Mouse (Mus musculus): ENCODE results near the gene Slc1a5. TPM values are rescaled to one million over a fixed set of nuclear protein-coding genes. Genes with fewer than 3 reads are reported as not detected.

Gene Slc1a5
- polyA plus RNA-seq (2014; fragmentation: Nextera tagmentation; extraction: Ambion mirVana) = 30.2 and 36.1 TPM in 2 replicates

DNA sequence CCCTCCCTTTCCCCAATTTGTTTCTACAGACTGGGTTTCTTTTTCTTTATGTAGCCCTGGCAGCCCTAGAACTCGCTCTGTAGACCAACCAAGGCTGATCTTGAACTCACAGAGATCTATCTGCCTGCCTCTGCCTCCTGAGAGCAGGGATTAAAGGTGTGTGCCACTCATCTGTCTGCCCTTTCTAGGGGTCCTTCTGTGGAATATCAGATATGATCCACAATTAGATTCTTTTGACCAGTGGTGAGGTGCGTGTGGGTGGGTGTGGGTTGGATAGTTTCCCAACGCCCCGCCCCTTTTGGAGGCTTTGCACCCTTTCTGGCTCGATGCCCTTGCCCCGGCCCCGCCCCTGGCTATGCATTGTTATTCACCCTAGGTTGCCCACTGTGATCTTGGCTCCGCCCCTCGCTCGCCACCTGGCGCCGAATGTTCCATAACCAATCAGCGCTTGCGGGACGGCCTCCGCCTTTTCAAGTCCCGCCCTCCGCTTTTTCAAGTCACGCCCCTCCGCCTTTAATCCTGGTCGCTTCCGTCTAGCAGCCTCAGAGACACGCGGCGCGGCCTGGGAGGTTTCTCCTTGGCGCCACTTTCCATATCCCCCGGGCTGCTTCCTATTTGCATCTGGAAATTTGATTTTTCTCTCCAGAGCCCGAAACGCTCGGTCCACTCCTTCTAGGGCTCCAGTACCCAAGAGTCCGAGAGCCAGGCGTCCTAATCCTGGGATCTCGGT, at the start of gene Slc1a5:
Slc1a5 (plus strand) TSS at position 516 of the 730 bp plus-strand sequence.
- Histone ChIP-seq H3K27ac (ENCODE audit: low read depth, low read length) (peak within 1 kb of the TSS; percentile 55; the same call in 1 of the 2 replicates), H3K36me3 (ENCODE audit: control insufficient read depth, insufficient read depth, low read length) (no peaks in the 10 kb centered on the region), H3K9ac (ENCODE audit: low read depth, low read length) (peak within 1 kb of the TSS; percentile 77), H3K27me3 (ENCODE audit: control insufficient read depth, insufficient read depth, low read length) (no peaks in the 10 kb centered on the region), H3K4me2 (replicated peaks; ENCODE audit: low read depth, low read length) (peak within 1 kb of the TSS; percentile 88), H3K4me3 (ENCODE audit: low read length) (peak within 1 kb of the TSS; percentile 62), H3K9me3 (ENCODE audit: control insufficient read depth, low read length) (no peaks in the 10 kb centered on the region; the same call in 1 of the 2 replicates), H3K4me1 (ENCODE audit: control insufficient read depth, insufficient read depth, low read length) (peaks cover 22% of the 10 kb centered on the region)
- 2% methylated on average over 34 of the region's 34 CpGs for WGBS
- ATAC-seq (ENCODE audit: low FRiP score, low TSS enrichment) = peak; percentile 84

DNA sequence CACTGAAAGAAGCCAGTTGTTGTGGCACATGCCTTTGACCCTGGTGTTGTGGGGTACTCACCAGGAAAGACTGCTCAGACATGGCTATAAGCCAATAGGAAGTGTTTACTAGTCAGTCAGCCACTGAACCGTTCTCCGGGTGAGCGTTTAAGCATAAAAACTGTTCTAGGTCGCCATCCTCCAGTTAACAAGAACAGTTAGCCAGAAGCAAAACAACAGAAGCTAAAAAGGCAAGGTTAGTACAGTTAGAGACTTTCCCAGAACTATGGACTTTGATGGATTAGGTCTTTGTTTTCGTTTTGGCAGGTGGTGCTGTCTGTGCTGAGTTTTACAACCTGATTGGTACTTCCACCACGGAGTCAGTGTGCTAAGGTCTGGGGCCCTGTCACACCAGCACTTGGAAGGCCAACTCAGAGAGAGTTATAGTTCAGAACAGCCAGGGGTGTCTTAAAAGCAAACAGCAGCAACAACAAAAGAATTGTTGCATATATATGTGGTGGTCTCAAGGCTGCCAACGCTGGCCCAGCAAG, 49.2 kb upstream of the Slc1a5 start:
- Histone ChIP-seq H3K36me3 (ENCODE audit: control insufficient read depth, insufficient read depth, low read length) (no peaks in the 10 kb centered on the region), H3K27me3 (ENCODE audit: control insufficient read depth, insufficient read depth, low read length) (no peaks in the 10 kb centered on the region), H3K4me1 (ENCODE audit: control insufficient read depth, insufficient read depth, low read length) (peaks cover 12% of the 10 kb centered on the region), H3K9me3 (ENCODE audit: control insufficient read depth, low read length) (no peaks in the 10 kb centered on the region), H3K4me2 (replicated peaks; ENCODE audit: low read depth, low read length) (no peak overlapping the region), H3K27ac (ENCODE audit: low read depth, low read length) (no peak overlapping the region; the same call in 1 of the 2 replicates), H3K9ac (ENCODE audit: low read depth, low read length) (no peak overlapping the region), H3K4me3 (ENCODE audit: low read length) (no peak overlapping the region)
- no peak for ATAC-seq (ENCODE audit: low FRiP score, low TSS enrichment)
- WGBS = 13% methylated on average over 7 of the region's 7 CpGs

DNA sequence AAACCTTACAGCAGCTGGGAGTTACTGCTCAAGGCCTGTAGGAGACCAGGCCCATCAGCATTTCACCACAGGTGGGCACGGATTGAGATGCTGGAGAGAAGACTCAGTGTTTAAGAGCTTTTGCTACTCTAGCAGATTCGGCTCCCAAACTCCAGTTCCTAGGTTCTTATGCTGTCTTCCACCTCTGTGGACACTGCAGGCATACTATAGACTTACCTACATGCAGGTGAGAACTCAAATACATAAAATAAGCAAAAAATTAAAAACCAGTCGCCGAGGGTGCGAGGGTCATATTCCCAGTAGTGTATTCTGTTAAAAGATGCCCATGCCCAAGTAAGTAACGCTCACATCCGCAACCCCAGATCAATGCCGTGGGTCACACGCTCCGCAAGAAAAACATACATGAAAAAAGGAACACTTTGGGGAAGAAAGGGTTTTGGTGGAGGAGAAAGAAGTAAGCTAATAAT, 43.5 kb upstream of the Slc1a5 start:
- H3K9ac ChIP-seq (ENCODE audit: low read depth, low read length) = no peak overlapping the region
- ATAC-seq (ENCODE audit: low FRiP score, low TSS enrichment) = peak; percentile 18; the same call in 1 of the 2 replicates

DNA sequence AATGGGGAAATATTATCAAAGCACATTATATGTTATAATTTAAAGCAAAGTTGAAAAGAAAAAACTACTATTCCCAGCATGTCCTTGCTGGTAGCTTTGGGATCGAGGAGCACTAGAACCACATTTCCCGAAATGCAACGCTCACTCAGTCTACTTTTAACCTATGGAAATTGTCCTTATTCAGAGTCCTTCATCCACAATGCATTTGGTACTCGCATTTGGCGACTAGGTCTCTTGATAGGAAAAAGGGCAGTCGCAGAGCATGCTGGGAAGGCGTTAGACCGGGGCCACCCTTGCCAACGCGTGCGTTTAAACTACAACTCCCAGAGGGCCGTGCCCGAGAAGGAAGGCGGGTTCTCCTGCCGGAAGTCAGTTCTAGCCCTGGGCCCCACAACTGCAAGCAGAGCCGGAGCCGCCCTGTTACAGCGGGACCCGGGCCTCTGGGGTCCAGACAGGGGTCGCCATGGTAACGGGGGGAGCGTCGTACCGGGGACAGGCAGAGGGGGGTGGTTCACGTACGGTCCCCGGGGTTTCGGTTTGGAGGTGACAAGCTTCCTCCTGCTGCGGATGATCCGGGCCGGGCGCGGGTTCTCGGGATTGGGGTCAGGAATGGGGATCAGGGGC, 43.0 kb upstream of the Slc1a5 start, which contains the start of gene Ap2s1:
Ap2s1 (plus strand) TSS at position 338 of the 624 bp plus-strand sequence.
- Histone ChIP-seq H3K36me3 (ENCODE audit: control insufficient read depth, insufficient read depth, low read length) (peaks cover 2% of the 10 kb centered on the region; the same call in 1 of the 2 replicates), H3K4me3 (ENCODE audit: low read length) (peak within 1 kb of the TSS; percentile 94), H3K9me3 (ENCODE audit: control insufficient read depth, low read length) (no peaks in the 10 kb centered on the region), H3K4me2 (replicated peaks; ENCODE audit: low read depth, low read length) (peak within 1 kb of the TSS; percentile 86), H3K27me3 (ENCODE audit: control insufficient read depth, insufficient read depth, low read length) (no peaks in the 10 kb centered on the region), H3K27ac (ENCODE audit: low read depth, low read length) (no peak within 1 kb of the TSS), H3K9ac (ENCODE audit: low read depth, low read length) (peak within 1 kb of the TSS; percentile 85), H3K4me1 (ENCODE audit: control insufficient read depth, insufficient read depth, low read length) (peaks cover 8% of the 10 kb centered on the region)
- ATAC-seq (ENCODE audit: low FRiP score, low TSS enrichment) = peak; percentile 97
- under 1% methylated on average over 34 of the region's 34 CpGs for WGBS

More for the DNA sequence above, 43.5 kb upstream of the Slc1a5 start:
- Histone ChIP-seq H3K36me3 (ENCODE audit: control insufficient read depth, insufficient read depth, low read length) (no peaks in the 10 kb centered on the region), H3K4me1 (ENCODE audit: control insufficient read depth, insufficient read depth, low read length) (peaks cover 8% of the 10 kb centered on the region), H3K9me3 (ENCODE audit: control insufficient read depth, low read length) (no peaks in the 10 kb centered on the region), H3K27me3 (ENCODE audit: control insufficient read depth, insufficient read depth, low read length) (no peaks in the 10 kb centered on the region), H3K4me3 (ENCODE audit: low read length) (peak overlapping the region; percentile 94), H3K27ac (ENCODE audit: low read depth, low read length) (no peak overlapping the region), H3K4me2 (replicated peaks; ENCODE audit: low read depth, low read length) (peak overlapping the region; percentile 86)
- 42% methylated on average over 10 of the region's 10 CpGs for WGBS

DNA sequence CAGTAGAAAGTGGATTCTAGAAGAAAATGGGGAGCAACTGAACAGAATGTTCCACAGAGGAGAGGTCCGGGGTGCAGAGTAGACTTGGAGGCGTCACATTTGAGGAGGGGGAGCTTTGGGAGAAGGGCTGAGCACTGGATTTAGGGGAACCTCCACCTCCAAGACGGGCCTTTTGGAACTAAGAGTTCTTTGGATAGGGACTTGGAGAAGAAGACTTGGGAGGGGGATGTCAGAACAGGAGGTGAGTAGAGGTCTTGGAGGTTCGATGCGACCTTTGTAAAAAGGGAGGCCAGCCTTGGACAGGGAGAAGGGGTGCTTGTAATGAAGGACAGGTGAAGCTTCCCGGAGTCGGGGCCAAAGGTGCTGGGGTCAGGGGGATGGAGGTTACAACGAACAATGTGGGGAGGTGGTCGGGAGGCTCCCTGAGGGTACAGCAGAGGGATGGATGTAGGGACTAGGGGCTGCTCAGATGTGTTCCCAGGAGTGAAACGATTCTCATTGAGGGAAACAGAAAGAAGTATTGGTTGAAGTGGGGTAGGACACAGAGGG, 42.0 kb upstream of the Slc1a5 start:
- Histone ChIP-seq H3K27ac (ENCODE audit: low read depth, low read length) (no peak overlapping the region), H3K4me1 (ENCODE audit: control insufficient read depth, insufficient read depth, low read length) (peaks cover 8% of the 10 kb centered on the region), H3K4me2 (replicated peaks; ENCODE audit: low read depth, low read length) (peak overlapping the region; percentile 86), H3K36me3 (ENCODE audit: control insufficient read depth, insufficient read depth, low read length) (peaks cover 11% of the 10 kb centered on the region; the same call in 1 of the 2 replicates), H3K9me3 (ENCODE audit: control insufficient read depth, low read length) (no peaks in the 10 kb centered on the region), H3K4me3 (ENCODE audit: low read length) (peak overlapping the region; percentile 94), H3K9ac (ENCODE audit: low read depth, low read length) (peak overlapping the region; percentile 85), H3K27me3 (ENCODE audit: control insufficient read depth, insufficient read depth, low read length) (no peaks in the 10 kb centered on the region)
- ATAC-seq (ENCODE audit: low FRiP score, low TSS enrichment) = no peak
- 55% methylated on average over 10 of the region's 10 CpGs for WGBS

DNA sequence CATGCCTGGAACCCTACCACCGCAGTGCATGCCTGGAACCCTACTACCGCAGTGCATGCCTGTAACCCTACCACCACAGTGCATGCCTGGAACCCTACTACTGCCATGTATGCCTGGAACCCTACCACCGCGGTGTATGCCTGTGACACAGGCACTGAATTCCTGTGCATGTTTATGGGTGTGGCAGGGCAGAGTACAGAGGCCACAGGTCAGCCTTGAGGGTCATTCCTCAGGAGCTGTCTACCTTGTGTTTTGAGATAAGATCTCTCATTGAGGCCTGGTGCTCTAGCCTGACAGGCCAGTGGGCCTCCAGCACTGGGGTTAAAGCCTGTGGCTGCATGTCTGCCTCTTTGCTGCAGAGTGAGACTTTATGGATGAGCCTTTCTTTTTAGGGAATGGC, 35.8 kb upstream of the Slc1a5 start:
- no peaks in the 10 kb centered on the region for H3K27me3 ChIP-seq (ENCODE audit: control insufficient read depth, insufficient read depth, low read length)
- no peak overlapping the region for H3K4me2 ChIP-seq (replicated peaks; ENCODE audit: low read depth, low read length)
- H3K27ac ChIP-seq (ENCODE audit: low read depth, low read length) = no peak overlapping the region
- H3K36me3 ChIP-seq (ENCODE audit: control insufficient read depth, insufficient read depth, low read length) = peaks cover 54% of the 10 kb centered on the region
- no peaks in the 10 kb centered on the region for H3K4me1 ChIP-seq (ENCODE audit: control insufficient read depth, insufficient read depth, low read length)
- H3K4me3 ChIP-seq (ENCODE audit: low read length) = no peak overlapping the region
- no peak for ATAC-seq (ENCODE audit: low FRiP score, low TSS enrichment)
- 90% methylated on average over 4 of the region's 4 CpGs for WGBS
- no peaks in the 10 kb centered on the region for H3K9me3 ChIP-seq (ENCODE audit: control insufficient read depth, low read length)
- H3K9ac ChIP-seq (ENCODE audit: low read depth, low read length) = no peak overlapping the region

DNA sequence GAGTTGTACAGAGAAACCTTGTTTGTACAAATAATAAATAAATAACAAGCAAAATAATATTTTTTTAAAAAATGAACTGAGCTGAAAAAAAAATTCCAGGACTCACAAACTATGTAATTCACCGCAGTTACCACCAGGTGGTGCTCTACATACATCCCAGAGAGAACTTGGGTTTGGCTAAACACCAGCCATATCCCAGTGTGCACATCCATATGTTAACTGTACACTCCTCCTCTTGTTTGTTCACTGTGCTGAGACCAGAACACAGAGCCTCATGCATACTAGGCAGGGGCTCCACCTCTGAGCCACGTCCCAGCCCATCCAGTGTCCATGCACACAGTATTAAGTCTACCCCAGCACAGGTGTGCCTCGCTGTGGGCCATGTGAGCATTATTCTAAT, 35.0 kb upstream of the Slc1a5 start:
- Histone ChIP-seq H3K27me3 (ENCODE audit: control insufficient read depth, insufficient read depth, low read length) (no peaks in the 10 kb centered on the region), H3K4me2 (replicated peaks; ENCODE audit: low read depth, low read length) (no peak overlapping the region), H3K36me3 (ENCODE audit: control insufficient read depth, insufficient read depth, low read length) (peaks cover 54% of the 10 kb centered on the region), H3K9me3 (ENCODE audit: control insufficient read depth, low read length) (no peaks in the 10 kb centered on the region), H3K4me3 (ENCODE audit: low read length) (no peak overlapping the region), H3K4me1 (ENCODE audit: control insufficient read depth, insufficient read depth, low read length) (no peaks in the 10 kb centered on the region), H3K9ac (ENCODE audit: low read depth, low read length) (no peak overlapping the region), H3K27ac (ENCODE audit: low read depth, low read length) (no peak overlapping the region)
- ATAC-seq (ENCODE audit: low FRiP score, low TSS enrichment) = peak; percentile 65; the same call in 1 of the 2 replicates
- 57% methylated on average over 3 of the region's 3 CpGs for WGBS

DNA sequence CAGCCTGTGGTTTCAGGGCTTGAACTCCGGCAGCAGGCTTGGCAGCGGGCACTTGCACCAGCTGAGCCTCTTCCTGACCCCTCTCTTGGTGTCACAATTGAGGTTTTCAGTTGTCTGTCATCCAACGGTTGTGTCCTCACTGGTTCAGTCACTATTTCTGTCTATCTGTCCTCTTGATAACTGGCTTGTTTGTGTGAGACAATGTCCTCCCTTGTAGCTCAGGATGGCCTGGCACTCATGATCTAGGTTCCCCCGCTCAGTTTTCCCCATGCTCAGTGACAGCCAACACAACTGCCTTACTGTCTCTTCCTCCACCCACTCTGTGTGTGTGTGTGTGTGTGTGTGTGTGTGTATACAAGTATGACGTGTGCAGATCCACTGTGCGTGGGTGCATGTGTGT, 33.5 kb upstream of the Slc1a5 start:
- Histone ChIP-seq H3K27me3 (ENCODE audit: control insufficient read depth, insufficient read depth, low read length) (no peaks in the 10 kb centered on the region), H3K9ac (ENCODE audit: low read depth, low read length) (no peak overlapping the region), H3K9me3 (ENCODE audit: control insufficient read depth, low read length) (no peaks in the 10 kb centered on the region), H3K36me3 (ENCODE audit: control insufficient read depth, insufficient read depth, low read length) (peaks cover 54% of the 10 kb centered on the region), H3K27ac (ENCODE audit: low read depth, low read length) (no peak overlapping the region), H3K4me2 (replicated peaks; ENCODE audit: low read depth, low read length) (no peak overlapping the region), H3K4me3 (ENCODE audit: low read length) (no peak overlapping the region), H3K4me1 (ENCODE audit: control insufficient read depth, insufficient read depth, low read length) (no peaks in the 10 kb centered on the region)
- ATAC-seq (ENCODE audit: low FRiP score, low TSS enrichment) = no peak
- WGBS = 94% methylated on average over 6 of the region's 6 CpGs
